Mouse (Mus musculus) 416B (cell line): ENCODE measurements at regions not wholly inside any gene's neighbourhood (a gene's known extent, or its start where the extent isn't known, plus 50 kb on each side); places are given as distances from the start of the nearest gene placed in this dataset.

Source experiments
- DNase-seq: peaks from one replicate; pipeline ENCODE4 v3.0.0; 2011; ENCODE audit warnings: low read depth

GRCm38 (mm10) chr1:36013823-36014341, 54.3 kb upstream of the Hs6st1 start:
- DNase-seq, result no peak

GRCm38 (mm10) chr1:36014372-36014771, 53.8 kb upstream of the Hs6st1 start:
- DNase-seq, result no peak

GRCm38 (mm10) chr1:36015210-36015609, 53.0 kb upstream of the Hs6st1 start:
- no peak for DNase-seq

- DNase-seq, result no peak
These were observed 51.6 kb upstream of the Hs6st1 start for GRCm38 (mm10) chr1:36016566-36016965.

GRCm38 (mm10) chr1:36017061-36017461, 51.1 kb upstream of the Hs6st1 start:
- DNase-seq, result no peak

GRCm38 (mm10) chr1:36017656-36018055, 50.5 kb upstream of the Hs6st1 start:
- no peak for DNase-seq
